Mouse (Mus musculus) heart, embryonic 12.5 days (tissue): ENCODE results near the gene Hjurp. TPM values are rescaled to one million over a fixed set of nuclear protein-coding genes. Genes with fewer than 3 reads are reported as not detected.
A peak's percentile ranks its signal among the peaks of the same experiment; 100 is the strongest.
"Not testable (repeated sequence)": the region's sequence is repeated elsewhere in the genome, so short reads cannot be mapped to it uniquely, and the experiment has no call there.

Experiments used
- ATAC-seq: fragments of 200-750 bp; cut with Nextera tagmentation; 2 replicates; pipeline ENCODE4 v1.8.0; 2017; ENCODE audit warnings: moderate TSS enrichment, moderate library complexity; ENCODE audit not compliant: insufficient number of reproducible peaks, low FRiP score
- H3K27ac ChIP-seq: fragments of 300-500 bp; sonication (generic); 2 replicates; pipeline ENCODE4 v1.5.1; 2016; ENCODE audit warnings: mild to moderate bottlenecking, moderate library complexity; ENCODE audit not compliant: poor library complexity, severe bottlenecking
- H3K27me3 ChIP-seq: fragments of 300-500 bp; sonication (generic); replicated peaks from 2 replicates; pipeline ENCODE4 v1.6.1; 2016; ENCODE audit warnings: mild to moderate bottlenecking, moderate library complexity
- H3K36me3 ChIP-seq: fragments of 300-500 bp; sonication (generic); 2 replicates; pipeline ENCODE4 v1.6.1; 2016; ENCODE audit warnings: mild to moderate bottlenecking, moderate library complexity
- H3K4me1 ChIP-seq: fragments of 300-500 bp; sonication (generic); replicated peaks from 2 replicates; pipeline ENCODE4 v1.6.1; 2016; ENCODE audit warnings: mild to moderate bottlenecking
- H3K4me2 ChIP-seq: fragments of 300-500 bp; sonication (generic); 2 replicates; pipeline ENCODE4 v1.6.1; 2016; ENCODE audit warnings: mild to moderate bottlenecking, moderate library complexity
- H3K4me3 ChIP-seq: fragments of 300-500 bp; sonication (generic); 2 replicates; pipeline ENCODE4 v1.5.1; 2016; ENCODE audit warnings: mild to moderate bottlenecking
- H3K9ac ChIP-seq: fragments of 300-500 bp; sonication (generic); 2 replicates; pipeline ENCODE4 v1.6.1; 2016; ENCODE audit warnings: mild to moderate bottlenecking, moderate library complexity
- H3K9me3 ChIP-seq: fragments of 300-500 bp; sonication (generic); replicated peaks from 2 replicates; pipeline ENCODE4 v1.6.1; 2016; ENCODE audit warnings: mild to moderate bottlenecking, moderate library complexity
- WGBS: fragments of 180-500 bp; shearing (Covaris S2); methylation state at CpG from one replicate; pipeline ENCODE4 v1.1.7; 2016; 5-methylcytosine and 5-hydroxymethylcytosine counted together
- polyA plus RNA-seq: library from polyadenylated mRNA; unstranded; fragments of >200 nt; fragmentation: Nextera tagmentation; extraction: Ambion mirVana; gene quantifications from 2 replicates; pipeline ENCODE4 v1.2.1, GENCODE M21; 2016

The Hjurp gene
- polyA plus RNA-seq, 1 experiment from 2014 or later = 141 TPM

DNA sequence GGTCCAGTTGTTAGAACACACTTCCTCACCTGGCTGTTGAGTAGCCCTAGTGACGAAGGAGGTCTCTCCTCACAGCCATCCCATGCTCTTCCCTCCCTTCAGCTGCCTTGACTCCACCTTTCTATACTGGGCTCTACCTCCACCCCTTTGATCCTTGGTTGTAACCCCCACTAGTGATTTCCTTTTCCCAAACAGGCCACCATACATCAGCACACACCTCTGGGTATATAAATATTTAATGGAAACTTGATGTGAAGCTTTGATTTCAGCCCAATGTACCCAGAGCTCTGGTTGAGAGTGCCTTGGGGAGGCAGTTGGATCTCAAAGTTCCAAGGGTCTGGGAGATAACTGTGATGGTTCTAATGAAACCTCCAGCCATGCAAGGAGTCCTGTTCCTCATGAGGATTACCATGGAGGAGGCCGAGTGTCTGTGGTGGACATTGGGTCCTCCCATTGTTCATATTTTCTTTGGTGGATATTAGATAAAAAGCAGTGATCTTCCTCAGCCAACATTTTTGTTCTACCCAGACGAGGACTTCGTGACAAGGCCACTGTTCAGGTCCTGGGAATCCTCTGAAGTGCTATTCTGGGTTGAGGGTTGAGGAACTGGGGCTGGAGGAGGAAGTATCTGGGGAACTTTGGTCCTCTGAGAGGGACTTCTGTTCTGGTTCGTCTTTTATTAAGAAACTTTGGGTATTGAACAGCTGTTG is 50.6 kb downstream of the Hjurp start, which contains the start of gene Mroh2a:
Gene Mroh2a (plus strand): TSS at position 317 of the 710 bp plus-strand sequence.
- Histone ChIP-seq H3K9ac (no peak within 1 kb of the TSS), H3K27me3 (no peaks in the 10 kb centered on the region), H3K4me3 (no peak within 1 kb of the TSS), H3K9me3 (peaks cover 63% of the 10 kb centered on the region), H3K27ac (no peak within 1 kb of the TSS), H3K36me3 (no peaks in the 10 kb centered on the region), H3K4me1 (no peaks in the 10 kb centered on the region), H3K4me2 (no peak within 1 kb of the TSS)
- 46% methylated on average over 5 of the region's 5 CpGs for WGBS
- 0 out of 2 replicates have a peak, but pooled peaks have one; percentile 1 for ATAC-seq

GRCm38 (mm10) chr1:88225741-88226140 is 51.7 kb downstream of the Hjurp start:
- no peaks in the 10 kb centered on the region for H3K27me3 ChIP-seq
- peaks cover 52% of the 10 kb centered on the region for H3K9me3 ChIP-seq
- no peak for ATAC-seq
- no peaks in the 10 kb centered on the region for H3K4me1 ChIP-seq
- H3K27ac ChIP-seq = no peak overlapping the region
- H3K4me2 ChIP-seq = no peak overlapping the region
- H3K4me3 ChIP-seq = no peak overlapping the region
- H3K9ac ChIP-seq = no peak overlapping the region
- no peaks in the 10 kb centered on the region for H3K36me3 ChIP-seq

- not testable (repeated sequence) for H3K9ac ChIP-seq, H3K4me2 ChIP-seq, H3K27me3 ChIP-seq, H3K4me1 ChIP-seq, H3K36me3 ChIP-seq, H3K4me3 ChIP-seq, H3K27ac ChIP-seq, ATAC-seq
- H3K9me3 ChIP-seq = peaks cover 48% of the 10 kb centered on the region
- 26% methylated on average over 2 of the region's 2 CpGs for WGBS
Measured at GRCm38 (mm10) chr1:88225301-88225700, 52.1 kb downstream of the Hjurp start.

DNA sequence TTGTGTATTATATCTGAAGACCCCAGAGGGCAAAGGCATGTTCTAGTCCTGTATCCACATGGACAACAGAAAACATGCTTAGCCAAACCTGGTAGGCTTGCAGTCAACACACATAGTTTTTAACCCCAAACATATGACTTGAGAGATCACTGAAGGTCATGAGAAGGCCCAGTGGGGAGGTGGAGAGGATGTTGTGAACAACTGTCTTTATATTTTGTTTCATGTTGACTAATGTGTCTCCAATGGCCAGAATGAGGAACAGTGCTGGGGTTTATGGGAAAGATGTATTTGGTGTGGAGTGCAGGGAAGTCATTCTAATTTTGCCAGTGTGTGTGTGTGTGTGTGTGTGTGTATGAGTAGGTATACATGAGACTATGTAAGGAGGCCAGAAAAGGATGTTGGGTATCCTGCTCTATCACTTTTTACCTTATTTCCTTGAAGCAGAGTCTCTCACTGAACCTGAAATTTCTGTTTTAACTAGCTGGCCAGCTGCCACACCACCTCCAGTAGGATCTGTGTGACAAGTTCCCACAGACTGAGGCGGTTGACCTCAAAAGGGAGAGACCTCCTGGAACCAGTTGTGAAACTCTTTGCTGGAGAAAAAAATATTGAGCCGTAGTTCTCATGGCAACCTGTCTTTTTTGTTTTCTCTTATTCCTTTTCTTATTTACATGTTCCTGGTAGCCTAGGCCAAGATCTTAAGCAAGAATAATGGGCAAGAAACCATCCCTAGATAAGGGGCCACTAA is 53.2 kb downstream of the Hjurp start:
- Histone ChIP-seq H3K4me3 (no peak overlapping the region), H3K4me1 (no peaks in the 10 kb centered on the region), H3K27me3 (no peaks in the 10 kb centered on the region), H3K9me3 (peaks cover 37% of the 10 kb centered on the region), H3K36me3 (no peaks in the 10 kb centered on the region), H3K27ac (no peak overlapping the region), H3K9ac (no peak overlapping the region), H3K4me2 (no peak overlapping the region)
- ATAC-seq = no peak
- 59% methylated on average over 2 of the region's 2 CpGs for WGBS

DNA sequence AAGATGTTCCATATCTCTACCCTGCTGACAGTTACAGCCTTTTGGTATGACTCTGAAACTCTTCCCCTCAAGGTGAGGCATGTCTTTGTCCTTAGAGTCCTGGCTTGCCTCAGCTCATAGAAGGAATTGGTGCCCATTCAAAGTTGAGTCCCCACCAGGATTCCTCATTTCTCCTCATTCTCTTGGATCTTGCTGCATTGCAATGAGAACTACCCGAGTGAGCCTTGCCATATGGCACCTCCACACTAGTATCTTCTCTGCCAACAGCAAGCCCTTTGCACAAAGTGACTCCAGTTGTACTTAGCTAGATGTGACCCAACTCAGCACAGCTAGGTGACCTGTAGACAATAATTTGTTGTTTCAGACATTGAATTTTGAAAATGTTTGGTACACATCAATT is 53.8 kb downstream of the Hjurp start:
- no peaks in the 10 kb centered on the region for H3K4me1 ChIP-seq
- no peak overlapping the region for H3K4me2 ChIP-seq
- H3K36me3 ChIP-seq = no peaks in the 10 kb centered on the region
- no peak for ATAC-seq
- peaks cover 31% of the 10 kb centered on the region for H3K9me3 ChIP-seq
- H3K27ac ChIP-seq = no peak overlapping the region
- H3K9ac ChIP-seq = no peak overlapping the region
- H3K4me3 ChIP-seq = no peak overlapping the region
- H3K27me3 ChIP-seq = no peaks in the 10 kb centered on the region
- 49% methylated on average over 1 of the region's 1 CpGs for WGBS

DNA sequence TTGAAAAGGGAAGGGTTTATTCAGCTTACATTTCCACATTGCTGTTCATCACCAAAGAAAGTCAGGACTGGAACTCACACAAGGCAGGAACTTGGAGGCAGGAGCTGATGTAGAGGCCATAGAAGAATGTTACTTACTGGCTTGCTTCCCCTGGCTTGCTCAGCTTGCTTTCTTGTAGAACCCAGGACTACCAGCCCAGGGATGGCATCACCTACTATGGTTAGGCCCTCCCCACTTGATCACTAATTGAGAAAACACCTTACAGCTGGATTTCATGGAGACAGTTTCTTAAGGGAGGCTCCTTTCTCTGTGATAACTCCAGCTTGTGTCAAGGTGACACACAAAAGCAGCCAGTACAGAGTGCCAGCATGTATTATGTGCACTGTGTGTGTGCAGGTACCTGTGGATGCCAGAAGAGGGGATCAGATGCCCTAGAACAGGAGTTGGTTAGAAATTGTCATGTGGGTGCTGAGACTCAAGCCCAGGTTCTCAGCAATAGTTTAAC is 54.4 kb downstream of the Hjurp start:
- not testable (repeated sequence) for ATAC-seq, H3K4me3 ChIP-seq, H3K27me3 ChIP-seq, H3K4me1 ChIP-seq, H3K27ac ChIP-seq, H3K36me3 ChIP-seq, H3K4me2 ChIP-seq, H3K9ac ChIP-seq
- H3K9me3 ChIP-seq = peaks cover 25% of the 10 kb centered on the region

DNA sequence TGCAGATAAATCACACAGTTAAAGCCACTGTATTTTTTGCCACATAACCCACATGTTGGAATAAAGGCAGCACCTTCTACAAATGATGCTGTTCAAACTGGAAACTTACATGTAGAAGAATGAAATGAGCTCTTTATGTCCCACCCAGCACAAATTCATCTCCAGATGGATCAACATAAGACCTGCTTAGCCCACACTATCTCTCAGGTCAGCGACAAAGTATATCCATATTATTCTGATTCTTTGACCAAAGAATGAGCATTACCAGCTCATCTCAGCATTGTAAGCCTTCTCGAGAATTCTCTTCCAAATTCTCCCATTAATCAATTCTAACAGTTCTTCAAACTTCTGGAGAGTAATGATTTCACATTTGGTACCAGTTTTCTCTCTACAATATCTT is 55.2 kb downstream of the Hjurp start:
- 40% methylated on average over 2 of the region's 2 CpGs for WGBS
- no peak for ATAC-seq

DNA sequence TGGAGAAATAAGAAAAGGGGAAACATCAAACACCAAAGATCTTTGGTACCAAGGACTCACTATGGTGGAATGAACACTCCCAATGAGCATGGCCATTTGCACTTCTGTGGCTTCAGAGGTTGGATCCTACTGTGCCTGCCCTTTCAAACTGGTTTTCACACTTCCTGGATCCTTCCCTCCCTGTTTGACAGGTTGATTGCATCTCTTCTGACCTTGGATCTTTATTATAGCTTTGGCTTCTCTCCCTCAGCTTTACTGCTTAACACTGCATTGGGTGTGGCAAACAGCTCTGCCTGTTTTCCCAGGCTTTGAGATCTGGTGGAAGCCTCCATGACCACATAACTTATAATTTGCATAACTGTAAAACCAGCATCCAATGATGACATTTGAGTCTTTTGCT is 57.1 kb downstream of the Hjurp start:
- Histone ChIP-seq H3K36me3 (no peaks in the 10 kb centered on the region), H3K4me1 (no peaks in the 10 kb centered on the region), H3K9ac (no peak overlapping the region), H3K27me3 (no peaks in the 10 kb centered on the region), H3K4me2 (no peak overlapping the region), H3K4me3 (no peak overlapping the region), H3K9me3 (peaks cover 23% of the 10 kb centered on the region), H3K27ac (no peak overlapping the region)
- no peak for ATAC-seq

More for the DNA sequence above, 55.2 kb downstream of the Hjurp start:
- no peak overlapping the region for H3K4me2 ChIP-seq
- H3K27ac ChIP-seq = no peak overlapping the region
- H3K4me3 ChIP-seq = no peak overlapping the region
- H3K9me3 ChIP-seq = peaks cover 23% of the 10 kb centered on the region
- H3K27me3 ChIP-seq = no peaks in the 10 kb centered on the region
- H3K4me1 ChIP-seq = no peaks in the 10 kb centered on the region
- no peak overlapping the region for H3K9ac ChIP-seq
- H3K36me3 ChIP-seq = no peaks in the 10 kb centered on the region

DNA sequence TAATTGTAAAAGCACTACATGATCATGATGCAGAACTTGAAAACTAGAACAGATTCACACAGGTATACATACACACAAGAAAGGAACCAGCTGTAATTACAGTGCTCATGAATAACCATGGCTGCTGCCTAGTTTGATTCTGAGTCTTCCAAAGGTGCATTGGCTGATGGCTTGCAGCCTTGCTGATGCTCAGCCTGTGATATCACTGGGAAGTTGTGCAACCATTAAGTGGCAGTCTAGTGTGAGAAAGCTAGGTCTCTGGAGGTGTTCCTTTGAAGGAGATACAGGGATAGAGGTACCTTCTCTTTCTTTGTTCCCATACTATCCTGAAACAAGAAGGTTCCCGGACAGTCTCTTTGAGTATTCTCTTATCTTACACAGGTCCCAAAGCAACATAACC is 58.4 kb downstream of the Hjurp start:
- Histone ChIP-seq H3K4me1 (no peaks in the 10 kb centered on the region), H3K27ac (no peak overlapping the region), H3K27me3 (no peaks in the 10 kb centered on the region), H3K9me3 (peaks cover 32% of the 10 kb centered on the region), H3K9ac (no peak overlapping the region), H3K4me3 (no peak overlapping the region), H3K36me3 (no peaks in the 10 kb centered on the region), H3K4me2 (no peak overlapping the region)
- 11% methylated on average over 1 of the region's 1 CpGs for WGBS
- ATAC-seq = no peak

DNA sequence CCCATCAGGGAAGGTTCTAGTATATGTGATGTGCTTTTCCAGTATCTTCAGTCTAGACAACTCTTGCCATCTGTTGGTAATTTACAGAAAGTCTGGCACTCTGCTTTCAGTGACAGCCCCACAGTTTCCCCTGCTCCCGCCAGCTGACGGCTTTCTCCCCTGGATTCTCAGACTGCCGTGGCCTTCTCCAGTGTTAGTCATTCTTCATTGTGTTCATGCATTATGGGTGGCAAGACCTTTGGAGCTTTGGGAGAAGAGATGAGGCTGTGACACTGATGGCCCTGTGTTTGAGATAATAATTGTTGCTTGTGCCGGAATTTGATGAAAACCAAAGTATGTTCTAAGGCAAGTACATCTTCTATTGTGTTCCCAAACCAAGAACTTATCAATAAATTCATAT is 58.8 kb downstream of the Hjurp start:
- Histone ChIP-seq H3K27me3 (no peaks in the 10 kb centered on the region), H3K4me2 (no peak overlapping the region), H3K4me3 (no peak overlapping the region), H3K9me3 (peaks cover 37% of the 10 kb centered on the region), H3K27ac (no peak overlapping the region), H3K4me1 (no peaks in the 10 kb centered on the region), H3K36me3 (no peaks in the 10 kb centered on the region), H3K9ac (no peak overlapping the region)
- WGBS = 44% methylated on average over 4 of the region's 4 CpGs
- ATAC-seq = no peak

GRCm38 (mm10) chr1:88218051-88218450 is 59.4 kb downstream of the Hjurp start:
- no peak overlapping the region for H3K27ac ChIP-seq

More at GRCm38 (mm10) chr1:88218051-88218450, 59.4 kb downstream of the Hjurp start:
- no peak overlapping the region for H3K9ac ChIP-seq
- ATAC-seq = no peak
- WGBS = 66% methylated on average over 9 of the region's 9 CpGs
- H3K9me3 ChIP-seq = peaks cover 41% of the 10 kb centered on the region
- no peak overlapping the region for H3K4me3 ChIP-seq
- H3K4me1 ChIP-seq = no peaks in the 10 kb centered on the region
- H3K4me2 ChIP-seq = no peak overlapping the region
- no peaks in the 10 kb centered on the region for H3K36me3 ChIP-seq
- no peaks in the 10 kb centered on the region for H3K27me3 ChIP-seq
